In the genomic region with DNA sequence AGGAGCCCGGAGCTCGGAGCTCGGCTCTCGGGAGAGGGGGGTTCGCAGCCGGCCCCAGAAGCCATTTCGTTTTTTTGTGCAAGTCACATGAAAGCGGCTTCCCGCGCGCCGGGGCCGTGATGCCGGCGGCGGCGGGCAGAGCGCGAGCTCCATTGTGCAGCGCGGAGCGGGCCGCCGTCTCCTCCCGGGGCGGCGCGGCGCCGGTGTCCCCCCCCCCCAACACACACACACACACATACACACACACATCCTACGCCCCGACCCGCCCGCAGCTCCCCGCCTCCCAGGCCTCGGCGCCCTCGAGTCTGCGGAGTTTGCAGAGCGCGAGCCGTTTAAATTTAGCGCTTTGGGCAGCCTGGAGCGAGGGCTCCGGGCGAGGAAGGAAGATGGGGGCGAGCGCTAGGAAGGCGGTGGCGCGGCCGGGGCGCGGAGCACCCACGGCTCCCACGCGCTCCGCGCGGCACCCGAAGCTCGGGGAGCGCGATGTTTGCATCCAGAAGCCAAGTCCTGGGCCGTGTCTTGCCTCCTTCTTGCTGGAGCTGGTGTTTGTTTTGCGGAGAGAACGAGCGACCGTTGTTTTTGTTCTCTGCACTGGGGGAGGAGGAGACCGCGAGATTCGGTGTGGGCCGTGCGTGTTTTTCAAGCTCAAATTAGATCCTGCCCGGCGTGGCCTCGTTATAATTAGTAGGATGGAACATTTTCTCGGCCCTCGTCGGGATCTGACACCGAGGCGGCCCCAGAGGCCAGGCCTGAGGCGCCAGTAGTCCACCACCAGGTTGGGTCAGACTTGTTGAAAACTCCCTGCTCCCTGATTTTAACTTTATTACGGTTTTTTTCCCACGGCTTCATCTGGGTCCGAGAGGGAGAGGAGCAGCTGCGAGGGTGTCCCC, we compare ENCODE assay signal across 7 mouse cellular contexts. TPM values are rescaled to one million over a fixed set of nuclear protein-coding genes. Genes with fewer than 3 reads are reported as not detected.
DNase-seq lines count a peak whose midpoint lies in the region; ATAC-seq lines count a peak whose summit lies in the region.

No protein-coding gene starts in this region.

- H3K27me3 ChIP-seq in intestine, embryonic 15.5 days (replicated peaks) = no peaks in the 10 kb centered on the region
- H3K27me3 ChIP-seq in limb, embryonic 12.5 days = no peaks in the 10 kb centered on the region
- no peaks in the 10 kb centered on the region for H3K27me3 ChIP-seq in midbrain, embryonic 13.5 days

- peak overlapping the region; percentile 97 for H3K27ac ChIP-seq in intestine, embryonic 15.5 days
- peak overlapping the region; percentile 99 for H3K27ac ChIP-seq in limb, embryonic 12.5 days
- peak overlapping the region; percentile 99 for H3K27ac ChIP-seq in midbrain, embryonic 13.5 days

- peak; percentile 56 for ATAC-seq in intestine, embryonic 15.5 days
- ATAC-seq in limb, embryonic 12.5 days (ENCODE audit: insufficient number of reproducible peaks, insufficient read depth, low FRiP score, low TSS enrichment, low read depth) = 0 out of 2 replicates have a peak, but pooled peaks have one; percentile 30
- peak; percentile 24 for ATAC-seq in midbrain, embryonic 13.5 days

- peak; percentile 73 for DNase-seq in ZHBTc4 (ENCODE audit: low read depth, low spot score)
- peak; percentile 56 to 62 for DNase-seq in cerebellum, postnatal 36 days
- peak; percentile 70 for DNase-seq in gastrocnemius, postnatal 14 days
- DNase-seq in spleen, postnatal 10 days (ENCODE audit: low spot score in 2 of 2) = peak; percentile 52 to 68

- H3K9ac ChIP-seq in intestine, embryonic 15.5 days = peak overlapping the region; percentile 94
- H3K9ac ChIP-seq in limb, embryonic 12.5 days (replicated peaks) = peak overlapping the region; percentile 97
- peak overlapping the region; percentile 99 for H3K9ac ChIP-seq in midbrain, embryonic 13.5 days (replicated peaks)

- peaks cover 17% of the 10 kb centered on the region for H3K4me1 ChIP-seq in intestine, embryonic 15.5 days (replicated peaks)
- H3K4me1 ChIP-seq in limb, embryonic 12.5 days (replicated peaks) = peaks cover 18% of the 10 kb centered on the region
- peaks cover 37% of the 10 kb centered on the region for H3K4me1 ChIP-seq in midbrain, embryonic 13.5 days (replicated peaks)

- H3K4me2 ChIP-seq in intestine, embryonic 15.5 days (replicated peaks) = peak overlapping the region; percentile 89
- peak overlapping the region; percentile 84 for H3K4me2 ChIP-seq in limb, embryonic 12.5 days
- H3K4me2 ChIP-seq in midbrain, embryonic 13.5 days (replicated peaks) = peak overlapping the region; percentile 91

- under 1% methylated on average over 83 of the region's 87 CpGs for WGBS in intestine, embryonic 15.5 days
- under 1% methylated on average over 64 of the region's 87 CpGs for WGBS in limb, embryonic 12.5 days
- WGBS in midbrain, embryonic 13.5 days = under 1% methylated on average over 77 of the region's 87 CpGs

- intact Hi-C loops in gastrocnemius, postnatal 14 days (cut with DNase I; ENCODE audit: low total_unique reads) = no loop called here

- H3K9me3 ChIP-seq in intestine, embryonic 15.5 days = no peaks in the 10 kb centered on the region
- H3K9me3 ChIP-seq in limb, embryonic 12.5 days = no peaks in the 10 kb centered on the region
- H3K9me3 ChIP-seq in midbrain, embryonic 13.5 days = no peaks in the 10 kb centered on the region

- no peaks in the 10 kb centered on the region for H3K36me3 ChIP-seq in intestine, embryonic 15.5 days
- H3K36me3 ChIP-seq in limb, embryonic 12.5 days = peaks cover 9% of the 10 kb centered on the region
- peaks cover 5% of the 10 kb centered on the region for H3K36me3 ChIP-seq in midbrain, embryonic 13.5 days

- H3K4me3 ChIP-seq in intestine, embryonic 15.5 days (replicated peaks) = peak overlapping the region; percentile 84
- peak overlapping the region; percentile 96 for H3K4me3 ChIP-seq in limb, embryonic 12.5 days (replicated peaks)
- peak overlapping the region; percentile 93 for H3K4me3 ChIP-seq in midbrain, embryonic 13.5 days (replicated peaks)

RNA-seq across cellular contexts. Expression of a gene that starts 1.6 kb away (rescaled TPM):
- total RNA-seq in gastrocnemius, postnatal 14 days (2021) = 10 to 100 TPM; 12.7 to 14.6 TPM
- polyA plus RNA-seq in intestine, embryonic 15.5 days (2015; fragmentation: Nextera tagmentation; extraction: Ambion mirVana) = 15.9 and 16.4 TPM in 2 replicates
- polyA plus RNA-seq in limb, embryonic 12.5 days (2016; fragmentation: Nextera tagmentation; extraction: Ambion mirVana) = 43.4 and 45.7 TPM in 2 replicates
- 47.8 and 53.0 TPM in 2 replicates for polyA plus RNA-seq in midbrain, embryonic 13.5 days (2015; fragmentation: Nextera tagmentation; extraction: Ambion mirVana)

RNA-seq across cellular contexts. Expression of a gene that starts 49.4 kb away (rescaled TPM):
- 10 to 100 TPM; 48.5 to 59.9 TPM for total RNA-seq in gastrocnemius, postnatal 14 days (2021)
- 19.2 and 22.4 TPM in 2 replicates for polyA plus RNA-seq in intestine, embryonic 15.5 days (2015; fragmentation: Nextera tagmentation; extraction: Ambion mirVana)
- 12.8 and 15.3 TPM in 2 replicates for polyA plus RNA-seq in limb, embryonic 12.5 days (2016; fragmentation: Nextera tagmentation; extraction: Ambion mirVana)
- 17.4 and 18.7 TPM in 2 replicates for polyA plus RNA-seq in midbrain, embryonic 13.5 days (2015; fragmentation: Nextera tagmentation; extraction: Ambion mirVana)

Comparison
In these comparisons a context has a peak if more than half of its experiments do, and no peak if none do; other contexts are left out.
1. Peak in every context shown above with its lines: DNase-seq, ATAC-seq, H3K4me3 ChIP-seq and H3K27ac ChIP-seq.